Mouse (Mus musculus): ENCODE measurements around the gene Cnot8.
"Not testable (repeated sequence)": the region's sequence is repeated elsewhere in the genome, so short reads cannot be mapped to it uniquely, and the experiment has no call there.

Gene Cnot8

DNA sequence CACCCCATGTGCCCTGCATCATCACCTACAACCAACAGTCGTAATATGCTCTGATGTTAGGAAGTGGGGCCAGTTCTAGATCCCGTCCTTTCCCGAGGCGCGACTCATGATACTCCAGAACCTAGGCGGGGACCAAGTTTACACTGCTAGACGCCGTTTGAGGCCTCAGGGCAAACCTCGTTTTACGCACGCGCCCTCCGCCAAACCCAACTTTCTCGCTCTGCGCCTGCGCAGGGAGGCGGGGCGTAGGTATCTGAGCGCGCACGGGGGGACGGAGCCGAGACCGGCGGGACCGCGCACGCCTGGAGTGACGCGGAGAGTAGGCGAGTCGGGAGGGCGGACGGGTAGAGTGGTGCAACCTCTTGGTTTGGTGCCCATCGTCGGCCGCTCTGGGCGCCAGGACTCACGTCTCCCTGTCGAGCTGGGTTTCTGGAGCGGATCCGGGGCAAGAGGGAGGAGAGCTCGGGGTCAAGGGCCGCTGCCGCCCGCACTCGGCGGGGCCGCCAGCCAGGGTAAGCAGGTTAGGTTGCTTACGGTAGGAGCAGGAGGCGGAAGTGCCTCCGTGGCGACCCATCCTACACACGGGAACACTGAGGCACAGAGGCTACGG, at the start of gene Cnot8:
Gene Cnot8, plus strand, starts transcription at position 457 of the 610 bp plus-strand sequence.
- CTCF ChIA-PET: no interaction called here

DNA sequence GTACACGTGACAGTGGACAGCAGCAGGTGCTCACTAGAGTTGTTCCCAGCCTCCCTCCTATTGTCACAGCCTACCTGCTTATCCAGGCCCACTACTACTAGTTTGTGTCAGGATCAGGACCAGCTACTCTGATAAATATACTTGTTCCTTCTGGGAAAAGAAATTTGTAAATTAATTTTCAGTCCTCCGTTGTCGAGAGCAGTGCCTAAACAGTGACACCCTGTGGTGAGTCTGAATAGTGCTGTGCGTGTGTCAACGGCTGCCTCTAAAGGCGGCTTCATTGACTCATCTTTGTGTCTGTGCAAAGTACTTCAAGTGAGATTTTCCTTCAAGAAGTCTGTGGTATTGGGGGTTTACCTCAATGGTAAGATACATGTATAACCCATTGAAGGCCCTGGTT, 46.5 kb upstream of the Cnot8 start:
- CTCF ChIA-PET: interaction anchor here (1.0 kb wide), 1 partner anchor 106 kb away, joined by 4 read pairs; no protein-coding TSS in a partner anchor

DNA sequence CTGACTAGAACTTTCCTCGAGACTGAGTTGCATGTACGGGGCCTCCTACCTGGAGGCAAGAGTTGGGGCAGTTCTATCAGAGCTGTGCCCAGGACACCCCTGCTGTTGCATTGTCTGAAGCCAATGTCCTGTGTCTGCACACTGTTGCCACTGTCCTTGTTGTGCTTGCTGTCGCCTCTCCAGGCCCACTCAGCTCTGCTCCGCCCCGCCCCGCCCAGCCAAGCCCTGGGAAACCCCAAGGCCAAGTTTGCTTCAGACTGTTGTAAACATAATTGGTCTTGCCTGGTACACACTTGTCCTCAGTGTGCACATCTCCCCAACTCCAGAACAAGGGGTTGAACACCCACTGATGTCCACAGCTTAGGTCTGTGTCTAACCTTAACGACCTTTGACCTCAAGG, 44.2 kb upstream of the Cnot8 start:
- CTCF ChIA-PET: not testable (repeated sequence)

DNA sequence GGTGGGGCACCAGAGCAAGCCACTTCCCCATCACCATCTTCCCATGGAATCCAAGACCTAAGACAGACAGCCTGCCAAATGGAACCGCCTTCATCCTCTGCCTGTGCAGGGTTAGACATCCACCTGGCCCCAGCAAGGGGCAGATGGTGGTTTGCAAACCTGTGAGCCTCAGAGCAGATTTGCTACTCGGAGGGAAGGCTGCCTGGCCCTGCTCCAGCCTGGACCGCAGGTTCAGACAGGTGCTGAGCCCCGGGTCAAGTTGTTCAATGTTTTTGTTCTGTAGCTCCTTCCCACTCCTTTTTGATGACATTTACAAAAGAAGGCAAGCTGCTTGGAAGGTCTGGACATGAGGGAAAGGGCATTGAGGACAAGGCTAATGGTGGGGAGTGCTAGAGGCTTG, 42.7 kb upstream of the Cnot8 start:
- CTCF ChIA-PET: not testable (repeated sequence)

DNA sequence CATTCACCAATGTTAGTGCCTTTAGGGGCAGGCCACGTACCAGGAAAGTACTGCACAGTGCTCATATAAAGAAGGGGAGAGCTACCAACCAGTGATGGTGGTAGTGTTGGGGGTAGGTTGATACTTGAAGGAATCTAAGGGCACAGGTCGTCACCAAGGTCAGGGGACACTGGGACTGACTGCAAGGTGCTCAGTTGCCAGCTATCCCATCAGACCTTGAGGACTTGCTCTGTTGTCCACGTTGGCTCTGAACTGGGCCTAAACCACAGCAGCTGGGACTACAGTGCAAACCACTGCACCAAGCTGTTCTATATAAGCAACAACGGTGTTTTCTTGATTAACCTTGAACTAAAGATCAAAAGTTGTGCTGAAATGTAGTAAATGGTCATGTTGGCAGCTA, 41.4 kb upstream of the Cnot8 start:
- CTCF ChIA-PET: no interaction called here

DNA sequence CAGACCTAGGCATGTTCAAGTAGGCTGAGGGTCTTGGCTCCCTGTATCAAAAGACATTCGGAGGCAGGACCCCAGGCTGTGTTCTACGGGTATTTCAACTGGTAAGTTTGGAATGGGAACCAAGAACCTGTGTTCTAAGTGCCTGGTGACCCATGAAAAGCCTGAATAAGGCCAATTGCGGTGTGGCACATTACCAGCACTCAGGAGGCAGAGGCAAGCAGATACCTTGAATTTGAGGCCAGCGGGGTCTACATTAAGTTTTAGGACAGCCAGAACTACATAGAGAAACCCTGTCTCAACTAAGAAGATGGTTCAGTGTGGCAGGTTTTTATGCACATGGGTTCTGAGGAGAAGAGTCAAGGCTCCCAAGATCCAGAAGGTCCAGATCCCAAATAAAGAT, 38.9 kb upstream of the Cnot8 start:
- CTCF ChIA-PET: no interaction called here

DNA sequence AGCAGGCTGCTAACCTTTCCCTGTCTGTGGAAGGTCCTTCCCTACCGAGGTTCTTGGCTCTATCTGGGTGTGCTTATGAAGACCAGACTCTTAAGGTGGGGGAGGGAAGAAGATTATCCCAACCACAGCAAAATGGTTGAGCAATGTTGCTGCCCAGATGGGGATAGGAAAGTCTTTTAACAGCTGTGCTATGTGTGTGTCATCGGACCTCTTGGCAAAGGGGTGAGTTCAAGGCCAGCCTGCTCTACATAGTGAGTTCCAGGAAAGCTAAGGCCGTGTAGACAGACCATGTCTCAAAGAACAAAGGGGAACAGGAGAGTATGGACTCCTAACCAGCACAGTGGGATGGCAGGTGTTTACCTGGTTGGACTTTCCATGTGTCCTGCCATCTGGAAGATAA, 31.0 kb upstream of the Cnot8 start:
- CTCF ChIA-PET: no interaction called here

DNA sequence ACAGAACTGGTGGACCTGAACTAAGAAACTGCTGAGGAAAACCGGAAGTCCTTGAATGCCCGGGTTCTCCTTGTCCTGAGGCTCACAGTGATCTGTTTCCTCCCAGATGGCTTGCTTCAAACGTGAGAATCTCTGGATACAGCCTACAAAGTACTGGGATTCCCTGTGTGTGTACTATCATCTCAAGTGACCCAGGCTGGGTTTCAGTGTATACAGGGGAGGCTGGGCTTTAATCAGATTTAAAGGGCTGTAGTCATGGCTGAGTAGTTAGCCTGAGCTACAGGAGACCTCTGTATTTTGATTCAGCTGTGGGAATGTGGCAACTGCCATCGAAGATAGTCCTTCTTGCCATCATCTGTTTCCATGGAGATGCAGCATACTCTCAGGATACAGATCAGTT, 26.7 kb upstream of the Cnot8 start:
- CTCF ChIA-PET: no interaction called here

DNA sequence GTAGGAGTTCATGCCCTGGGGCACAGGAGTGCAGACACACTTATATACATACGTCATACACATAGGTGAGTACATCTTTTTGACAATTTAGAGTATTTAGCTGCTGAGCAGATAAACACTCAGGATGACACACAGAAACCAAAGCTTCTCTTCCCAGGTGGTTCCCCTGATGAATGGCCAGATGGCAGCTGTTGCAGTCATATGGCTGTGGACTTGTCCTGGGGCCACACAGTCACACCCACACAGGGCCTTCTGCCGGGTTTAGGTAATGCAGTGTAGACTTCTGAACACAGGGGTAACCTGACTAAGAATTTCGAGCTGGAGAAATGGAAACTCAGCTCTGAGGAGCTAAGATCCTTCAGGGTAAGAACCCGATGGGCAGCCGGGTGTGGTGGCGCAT, 22.2 kb upstream of the Cnot8 start:
- CTCF ChIA-PET: no interaction called here

DNA sequence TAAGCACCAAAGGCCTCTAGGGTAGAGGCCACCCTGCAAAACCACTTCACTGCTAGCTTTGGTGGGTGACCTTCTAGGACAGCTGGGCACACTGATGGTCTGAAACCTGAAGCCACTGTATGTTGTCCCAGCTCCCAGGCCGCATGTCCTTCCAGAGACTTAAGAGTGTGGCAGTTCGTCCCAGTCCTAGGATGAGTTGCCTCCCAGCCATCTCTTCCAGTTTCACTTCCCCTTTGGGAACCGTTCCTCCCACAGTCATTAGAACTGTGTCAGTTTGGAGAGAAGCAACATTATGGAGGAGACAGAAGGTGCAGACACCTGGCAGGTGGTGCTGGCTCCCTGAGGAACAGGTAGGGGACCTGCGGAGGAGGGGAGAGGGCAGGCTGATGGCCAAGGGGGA, 11.4 kb upstream of the Cnot8 start:
- CTCF ChIA-PET: no interaction called here

DNA sequence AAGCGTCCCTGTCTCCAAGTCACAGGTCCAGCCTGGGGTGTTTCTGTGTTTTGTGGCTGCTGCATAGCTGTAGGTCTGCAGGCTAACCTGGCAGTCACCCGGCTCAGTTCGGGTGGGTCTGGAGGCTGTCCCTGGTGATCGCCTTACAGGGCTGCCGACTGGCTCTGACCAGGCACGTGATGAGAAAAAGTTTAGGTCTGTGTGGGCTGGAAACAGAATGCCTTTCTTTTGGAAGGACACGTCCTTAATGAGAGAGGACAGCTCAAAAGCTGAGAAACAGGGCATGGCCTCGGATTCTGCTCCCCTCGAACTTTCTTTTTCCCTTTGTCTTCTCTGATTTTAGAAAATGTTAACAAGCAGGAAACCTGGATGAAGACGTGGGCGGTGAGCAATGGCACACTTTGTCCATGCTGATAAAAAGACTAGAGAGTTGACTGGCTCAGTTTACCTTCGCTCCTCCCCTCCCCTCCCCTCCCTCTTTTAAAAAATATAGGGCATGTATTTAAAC, 10.9 kb upstream of the Cnot8 start, which contains the start of gene Gm12248:
Gene Gm12248, minus strand, starts transcription at position 114 of the 508 bp plus-strand sequence.
- CTCF ChIA-PET: interaction anchor here (0.7 kb wide), 1 partner anchor 217 kb away, joined by 3 read pairs; no protein-coding TSS in a partner anchor

DNA sequence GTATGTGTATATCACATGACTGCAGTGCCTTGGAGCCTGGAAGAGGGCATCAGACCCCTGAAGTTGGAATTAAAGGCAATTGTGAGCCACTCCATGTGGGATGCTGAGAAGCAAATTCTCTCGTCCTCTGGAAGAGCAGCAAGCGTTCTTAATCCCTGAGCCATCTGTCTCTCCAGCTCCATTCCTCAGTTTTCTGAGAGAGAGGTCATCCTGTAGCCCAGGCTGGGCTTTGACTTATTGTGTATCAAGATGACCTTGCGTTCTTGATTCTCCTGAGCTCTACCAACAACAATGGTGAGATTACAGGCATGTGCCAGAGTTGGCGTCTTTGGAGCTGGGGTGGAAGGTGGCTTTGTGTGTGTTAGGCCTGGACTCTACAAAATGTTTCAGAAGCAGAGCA, 9.2 kb upstream of the Cnot8 start:
- CTCF ChIA-PET: no interaction called here

DNA sequence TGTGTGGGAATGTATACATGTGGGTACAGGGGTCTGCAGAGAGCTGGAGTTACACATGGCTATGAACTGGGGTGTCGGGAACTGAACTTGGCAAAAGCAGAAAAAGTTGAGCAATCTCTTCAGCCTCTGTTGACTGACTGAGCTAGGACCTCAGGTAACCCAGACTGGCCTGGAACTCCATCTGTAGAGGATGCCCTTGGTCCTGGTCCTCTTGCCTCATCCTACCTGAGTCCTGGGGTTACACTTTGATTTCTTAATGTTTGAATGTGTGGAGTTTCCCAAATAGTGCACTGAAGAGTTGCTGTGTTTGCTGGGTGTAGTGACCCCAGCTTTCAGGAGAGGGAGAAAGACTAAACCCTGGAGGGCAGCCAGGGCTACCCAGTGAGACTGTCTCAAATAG, 8.4 kb upstream of the Cnot8 start:
- CTCF ChIA-PET: interaction anchor here (0.7 kb wide), 1 partner anchor 25 kb away, joined by 3 read pairs; no protein-coding TSS in a partner anchor

DNA sequence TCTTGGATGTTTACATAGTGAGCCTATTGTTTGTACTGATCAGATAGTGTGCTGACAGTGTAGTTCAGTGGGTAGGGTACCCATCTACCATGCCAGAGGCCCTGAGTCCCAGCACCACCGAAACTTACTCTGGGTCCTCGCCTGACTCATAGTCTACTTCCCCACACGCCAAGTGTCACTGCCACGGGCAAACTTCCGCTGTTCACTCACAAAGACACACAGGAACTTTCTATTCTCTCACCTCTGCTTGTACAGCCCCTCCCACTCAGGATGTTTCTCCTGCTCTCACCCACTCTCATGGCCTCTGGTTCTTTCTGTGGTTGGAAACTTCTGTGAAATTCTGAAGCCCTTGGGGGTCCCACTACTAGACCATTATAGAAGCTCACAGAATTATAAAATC, 7.8 kb upstream of the Cnot8 start:
- CTCF ChIA-PET: interaction anchor here (0.7 kb wide), 1 partner anchor 26 kb away, joined by 3 read pairs; no protein-coding TSS in a partner anchor

DNA sequence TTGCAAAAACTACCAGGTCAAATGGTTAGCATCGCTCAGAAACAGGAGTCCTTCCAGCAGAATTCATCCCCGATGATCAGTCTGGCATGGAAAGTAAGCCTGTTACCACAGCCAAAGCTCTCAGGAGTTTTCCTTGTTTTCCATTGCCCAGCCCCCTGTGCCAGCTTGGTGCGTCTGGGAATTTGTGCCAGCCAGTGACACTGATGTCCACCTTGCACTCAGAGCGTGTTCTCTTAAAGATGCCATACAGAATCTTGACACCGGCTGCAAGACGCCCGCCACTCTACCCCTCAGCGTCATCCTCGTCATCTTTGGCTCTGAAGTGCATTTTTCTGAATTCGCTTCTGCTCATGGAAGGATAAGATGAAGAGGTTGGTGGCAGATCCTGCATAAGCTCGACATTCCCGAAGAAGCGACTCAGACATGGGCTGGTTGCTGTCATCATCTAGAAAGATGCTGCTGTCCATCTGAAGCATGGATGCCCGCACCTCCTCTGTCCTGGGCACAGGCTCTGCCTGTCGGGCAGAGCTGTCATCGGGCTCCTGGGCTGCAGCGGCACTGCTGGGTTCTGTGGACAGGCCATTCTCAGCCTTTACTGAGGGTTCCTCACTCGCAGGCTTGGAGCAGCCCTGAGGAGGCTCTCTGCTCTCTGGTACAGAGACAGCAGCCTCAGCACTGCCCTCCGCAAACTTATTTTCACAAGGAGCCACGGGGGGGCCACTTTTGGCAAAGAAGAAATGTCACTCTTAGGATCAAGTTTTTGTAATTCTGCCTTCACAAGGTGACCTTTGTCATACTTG, 6.9 kb upstream of the Cnot8 start:
- CTCF ChIA-PET: interaction anchor here (0.7 kb wide), 1 partner anchor 319 kb away, joined by 3 read pairs; no protein-coding TSS in a partner anchor

DNA sequence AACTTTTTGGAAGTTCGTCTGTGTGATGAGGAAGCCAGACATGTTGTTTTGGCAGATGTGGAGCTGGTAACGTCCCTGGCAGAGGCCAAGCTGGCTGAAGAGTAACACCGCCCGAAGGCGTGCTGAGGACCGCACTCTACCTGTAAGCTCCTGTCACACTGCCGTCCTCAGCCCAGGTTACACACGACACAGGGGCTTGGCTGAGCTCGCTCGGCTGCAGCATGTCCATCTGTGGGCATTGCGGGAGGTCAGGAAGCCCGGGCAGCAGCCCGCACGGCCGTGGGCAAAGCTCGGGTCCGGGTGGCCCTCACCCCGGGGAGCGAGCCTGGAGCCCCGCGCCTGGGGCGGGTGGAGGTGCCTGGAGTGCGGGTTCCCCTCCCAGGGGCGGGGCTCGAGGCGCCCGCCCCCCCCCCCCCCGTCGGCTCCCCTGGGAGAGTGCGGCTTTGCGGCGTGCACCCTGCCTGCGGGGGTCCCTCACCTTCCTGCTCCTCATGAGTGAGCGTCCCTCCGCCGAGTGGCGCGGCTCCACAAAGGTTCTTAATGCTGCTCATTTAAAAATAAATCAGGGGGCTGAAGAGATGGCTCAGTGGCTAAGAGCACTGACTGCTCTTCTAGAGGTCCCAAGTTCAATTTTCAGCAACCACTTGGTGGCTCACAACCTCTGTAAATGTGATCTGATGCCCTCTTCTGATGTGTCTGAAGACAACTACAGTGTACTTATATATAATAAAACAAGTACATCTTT, 6.2 kb upstream of the Cnot8 start:
- CTCF ChIA-PET: interaction anchor here (0.7 to 1.6 kb wide), 4 partner anchors 25 to 319 kb away, joined by 3 to 8 read pairs (median 4); partner anchors contain the start of gene Mrpl22

DNA sequence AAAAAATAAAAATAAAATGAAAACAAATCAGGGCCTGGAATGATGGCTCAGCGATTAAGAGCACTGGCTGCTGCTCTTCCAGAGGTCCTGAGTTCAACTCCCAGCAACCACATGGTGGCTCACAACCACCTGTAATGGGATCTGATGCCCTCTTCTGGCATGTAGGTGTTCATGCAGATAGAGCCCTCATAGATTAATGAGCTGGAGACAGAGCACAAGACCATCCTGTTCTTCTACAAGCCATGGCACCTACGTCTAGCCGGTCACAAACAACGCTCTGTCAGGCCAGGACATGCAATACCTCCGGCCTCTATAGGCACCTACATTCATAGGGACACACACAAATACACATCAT, 5.6 kb upstream of the Cnot8 start:
- CTCF ChIA-PET: interaction anchor here (0.7 to 1.6 kb wide), 3 partner anchors 25 to 147 kb away, joined by 3 to 8 read pairs (median 4); partner anchors contain the start of gene Mrpl22

DNA sequence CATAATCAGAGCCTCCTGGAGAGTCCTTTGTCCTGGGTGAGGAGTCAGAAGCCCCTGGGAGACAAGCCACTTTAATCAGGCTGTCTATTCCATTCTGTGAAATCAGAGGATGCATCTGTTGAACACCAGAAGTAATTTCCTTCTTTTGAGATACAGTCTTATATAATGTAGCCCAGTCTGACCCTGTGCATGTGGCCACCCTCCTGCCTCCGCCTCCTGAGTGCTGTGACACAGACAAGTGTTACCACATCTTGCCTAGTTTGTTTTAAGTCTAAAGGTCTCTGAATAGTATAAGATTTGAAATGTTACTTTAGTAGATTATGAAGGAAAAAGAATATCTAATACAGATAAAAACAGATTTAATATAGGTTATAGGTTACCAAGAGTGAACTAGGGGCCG, 3.9 kb upstream of the Cnot8 start:
- CTCF ChIA-PET: no interaction called here

DNA sequence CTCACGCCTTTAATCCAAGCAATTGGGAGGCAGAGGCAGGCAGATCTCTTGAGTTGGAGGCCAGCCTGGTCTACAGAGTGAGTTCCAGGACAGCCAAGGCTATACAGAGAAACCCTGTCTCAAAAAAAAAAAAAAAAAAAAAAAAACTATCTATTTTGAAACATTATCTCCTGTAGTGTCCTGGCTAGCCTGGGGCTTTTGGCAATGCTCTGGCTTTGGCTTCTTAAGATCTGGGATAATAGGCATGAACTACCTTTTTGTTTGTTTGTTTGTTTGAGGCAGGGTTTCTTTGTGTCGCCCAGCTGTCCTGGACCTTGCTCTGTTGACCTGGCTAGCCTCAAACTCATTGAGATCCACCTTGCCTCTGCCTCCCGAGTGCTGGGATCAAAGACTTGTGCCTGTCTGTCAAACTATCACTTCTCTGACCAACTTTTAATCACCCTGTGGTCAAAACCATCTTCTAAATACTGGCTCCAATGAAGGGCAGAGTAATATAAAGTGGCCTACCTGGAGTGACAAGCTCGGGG, 2.7 kb upstream of the Cnot8 start:
- CTCF ChIA-PET: no interaction called here

DNA sequence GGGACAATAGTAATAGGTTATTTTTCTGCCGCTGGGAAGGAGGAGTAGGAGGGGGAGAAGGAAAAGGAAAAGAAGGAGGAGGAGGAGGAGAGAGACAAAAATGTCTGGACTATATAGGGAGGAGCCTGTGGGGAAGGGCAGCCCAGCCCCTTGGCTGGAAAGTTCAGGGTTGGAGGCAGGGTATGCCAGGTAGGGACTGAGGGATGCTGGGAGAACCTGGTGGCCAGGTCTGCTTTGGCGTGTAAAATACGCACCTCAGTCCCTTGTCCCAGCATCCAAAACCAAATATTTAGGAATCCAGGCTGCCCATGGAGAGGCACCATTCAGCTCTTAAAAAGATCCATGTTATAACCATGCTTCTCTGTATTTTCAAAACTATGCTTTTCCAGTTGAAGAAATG, 1.8 kb upstream of the Cnot8 start:
- CTCF ChIA-PET: no interaction called here

DNA sequence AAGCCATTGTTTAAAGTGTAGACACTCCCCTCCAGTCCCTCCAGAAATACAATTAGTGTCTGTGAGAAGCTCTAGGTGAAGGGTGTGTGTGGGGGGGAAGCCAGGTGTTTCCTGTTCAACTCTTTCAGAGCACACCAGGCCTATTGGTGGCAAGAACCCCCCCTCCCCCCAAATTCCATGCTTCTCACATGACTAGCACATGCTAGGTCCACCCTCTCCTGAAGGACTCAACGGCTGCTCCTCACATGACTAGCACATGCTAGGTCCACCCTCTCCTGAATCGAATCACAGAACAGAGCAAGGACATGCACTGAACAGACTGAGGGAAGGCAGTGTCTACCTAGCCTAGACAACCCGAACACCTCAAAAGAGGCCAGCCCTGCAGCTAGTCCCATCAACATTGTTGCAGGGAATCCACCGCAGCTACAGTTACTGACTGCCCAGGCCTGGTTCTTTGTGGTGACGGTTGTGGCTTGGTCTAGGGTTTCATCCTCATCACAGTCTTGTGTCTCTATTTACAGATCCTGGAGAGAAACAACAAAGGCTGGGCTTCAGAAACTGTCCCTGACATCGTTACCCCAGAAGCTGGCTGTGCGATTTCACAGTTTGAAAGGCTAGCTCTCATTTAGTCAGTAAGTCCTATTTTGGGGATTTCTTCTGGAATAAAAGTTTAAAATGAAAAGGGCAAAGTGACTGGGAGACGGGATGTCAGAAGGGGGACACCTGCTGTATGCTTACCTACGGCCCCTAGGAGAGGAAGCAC, 1.2 kb upstream of the Cnot8 start:
- CTCF ChIA-PET: no interaction called here

DNA sequence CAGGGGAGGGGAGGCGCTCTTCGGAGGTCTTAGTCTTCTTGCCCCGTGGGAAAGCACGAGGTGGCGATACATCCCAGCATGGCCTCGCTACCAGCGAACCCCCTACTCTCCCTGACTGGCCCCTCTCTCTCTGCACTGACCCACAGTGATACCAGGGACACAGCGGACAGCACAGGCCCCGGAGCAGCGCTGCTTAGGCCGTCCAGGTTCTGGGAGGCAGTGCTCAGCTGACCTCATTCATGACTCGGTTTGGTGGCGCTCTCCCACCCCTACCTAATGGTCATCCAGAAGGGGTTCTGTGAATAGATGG, 654 bp upstream of the Cnot8 start:
- CTCF ChIA-PET: no interaction called here

Data from spleen, embryonic (tissue).